Mouse (Mus musculus): Measurements from ENCODE around the gene Cyth3. TPM values are rescaled to one million over a fixed set of nuclear protein-coding genes. Genes with fewer than 3 reads are reported as not detected.

The Cyth3 gene
- polyA plus RNA-seq, 1 experiment, result 23.9 TPM

DNA sequence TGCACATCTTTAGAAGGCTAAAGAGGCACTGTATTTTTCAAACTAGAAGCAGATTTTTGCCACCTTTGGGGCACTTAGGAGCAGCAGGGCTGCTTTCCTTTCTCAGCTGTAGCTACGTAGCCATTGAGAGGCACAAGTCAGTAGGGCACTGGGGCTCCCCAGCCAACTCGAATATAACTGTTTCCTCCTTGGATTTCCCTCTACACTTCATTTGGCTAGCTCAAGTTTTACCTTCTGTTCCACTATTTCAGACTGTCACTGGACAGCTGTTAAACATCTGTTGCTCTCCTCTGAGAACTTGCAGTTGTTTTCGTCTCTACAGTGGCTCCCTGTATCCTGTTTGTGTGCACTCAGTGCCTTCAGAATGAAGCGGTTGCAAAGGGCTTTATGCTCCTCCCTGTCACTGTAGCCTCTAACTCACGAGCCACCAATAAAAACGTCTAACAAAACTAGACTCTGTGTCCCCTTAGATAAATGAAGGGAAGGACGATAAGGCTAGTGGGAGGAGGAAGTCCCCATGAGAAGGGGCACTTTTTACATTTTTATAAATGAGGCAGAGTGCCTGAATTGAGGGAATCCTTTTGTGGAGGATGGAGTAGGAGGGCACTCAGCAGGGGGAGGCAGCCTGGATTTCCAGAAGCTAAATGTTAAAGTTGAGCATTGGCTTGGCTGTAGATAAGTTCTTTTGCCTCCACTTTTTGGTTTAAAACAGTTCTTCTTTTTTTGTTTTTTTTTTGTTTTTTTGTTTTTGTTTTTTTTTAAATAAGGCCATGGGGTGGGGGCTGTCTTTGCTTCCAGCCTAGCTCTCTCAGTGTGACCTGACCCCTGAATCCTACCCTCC, 32.6 kb downstream of the Cyth3 start:
- Histone ChIP-seq H3ac (ENCODE audit: control insufficient read depth, insufficient read length, low read depth) (no peak overlapping the region), H3K36me3 (ENCODE audit: control insufficient read depth, insufficient read depth) (no peaks in the 10 kb centered on the region), H3K27me3 (ENCODE audit: control insufficient read depth, insufficient read depth, insufficient read length) (no peaks in the 10 kb centered on the region), H3K79me2 (ENCODE audit: control insufficient read depth, insufficient read depth) (peaks cover 94% of the 10 kb centered on the region), H3K4me3 (ENCODE audit: insufficient read depth, poor library complexity, severe bottlenecking) (no peak overlapping the region), H3K79me3 (ENCODE audit: low read depth) (peaks cover 29% of the 10 kb centered on the region)
- TF ChIP-seq FOSL1 (IDR thresholded peaks at IDR 0.05; ENCODE audit: insufficient read depth, low read length, poor library complexity, severe bottlenecking), result no peak
- TF ChIP-seq MYOD1 (IDR thresholded peaks at IDR 0.05; ENCODE audit: control insufficient read depth, insufficient read length, low read depth), result peak; percentile 27

DNA sequence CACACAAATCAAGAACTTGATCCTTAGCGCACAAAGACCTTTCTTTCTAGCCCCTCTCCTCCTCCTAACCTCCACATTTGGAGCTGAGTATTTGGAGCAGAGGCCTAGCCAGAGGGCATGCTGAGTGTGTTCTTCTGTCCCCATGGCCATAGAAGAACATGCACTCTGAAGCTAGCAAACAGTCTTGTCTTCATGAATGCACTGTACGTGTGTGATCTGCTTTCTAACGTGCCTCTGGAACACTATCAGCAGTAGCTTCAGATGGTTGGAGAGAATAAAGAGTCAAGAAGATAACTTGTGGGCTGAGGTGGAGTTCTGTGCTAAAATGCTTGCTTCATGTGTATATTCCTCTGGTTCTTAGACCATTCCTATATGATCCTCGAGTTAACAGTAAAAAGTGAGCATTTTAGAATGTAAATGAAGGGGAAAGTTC, 33.3 kb downstream of the Cyth3 start:
- TF ChIP-seq MYOG (IDR thresholded peaks at IDR 0.05; ENCODE audit: control insufficient read depth, extremely low read depth, insufficient read length) (no peak), FOSL1 (IDR thresholded peaks at IDR 0.05; ENCODE audit: insufficient read depth, low read length, poor library complexity, severe bottlenecking) (no peak), CEBPB (IDR thresholded peaks at IDR 0.05; ENCODE audit: low read depth) (no peak), USF1 (IDR thresholded peaks at IDR 0.05; ENCODE audit: low read depth) (no peak), CTCF (IDR thresholded peaks at IDR 0.05; ENCODE audit: control insufficient read depth, insufficient read depth, insufficient read length) (no peak), MYOD1 (IDR thresholded peaks at IDR 0.05; ENCODE audit: control insufficient read depth, insufficient read length, low read depth) (no peak), MAX (IDR thresholded peaks at IDR 0.05) (no peak)
- peaks cover 31% of the 10 kb centered on the region for H3K79me3 ChIP-seq (ENCODE audit: low read depth)
- no peaks in the 10 kb centered on the region for H3K27me3 ChIP-seq (ENCODE audit: control insufficient read depth, insufficient read depth, insufficient read length)
- no peak overlapping the region for H3K4me3 ChIP-seq (ENCODE audit: insufficient read depth, poor library complexity, severe bottlenecking)
- peaks cover 94% of the 10 kb centered on the region for H3K79me2 ChIP-seq (ENCODE audit: control insufficient read depth, insufficient read depth)
- no peak overlapping the region for H3ac ChIP-seq (ENCODE audit: control insufficient read depth, insufficient read length, low read depth)
- H3K36me3 ChIP-seq (ENCODE audit: control insufficient read depth, insufficient read depth), result no peaks in the 10 kb centered on the region

GRCm38 (mm10) chr5:143656708-143657245, 34.5 kb downstream of the Cyth3 start:
- H3K79me3 ChIP-seq (ENCODE audit: low read depth), result peaks cover 29% of the 10 kb centered on the region

GRCm38 (mm10) chr5:143659021-143659523, 36.8 kb downstream of the Cyth3 start:
- no peaks in the 10 kb centered on the region for H3K36me3 ChIP-seq (ENCODE audit: control insufficient read depth, insufficient read depth)
- H3K79me3 ChIP-seq (ENCODE audit: low read depth), result peaks cover 25% of the 10 kb centered on the region
- peaks cover 97% of the 10 kb centered on the region for H3K79me2 ChIP-seq (ENCODE audit: control insufficient read depth, insufficient read depth)
- no peaks in the 10 kb centered on the region for H3K27me3 ChIP-seq (ENCODE audit: control insufficient read depth, insufficient read depth, insufficient read length)
- H3ac ChIP-seq (ENCODE audit: control insufficient read depth, insufficient read length, low read depth), result no peak overlapping the region
- H3K4me3 ChIP-seq (ENCODE audit: insufficient read depth, poor library complexity, severe bottlenecking), result no peak overlapping the region
- TF ChIP-seq MYOD1 (IDR thresholded peaks at IDR 0.05; ENCODE audit: control insufficient read depth, insufficient read length, low read depth) (no peak), MAX (IDR thresholded peaks at IDR 0.05) (no peak), CEBPB (IDR thresholded peaks at IDR 0.05; ENCODE audit: low read depth) (no peak), MYOG (IDR thresholded peaks at IDR 0.05; ENCODE audit: control insufficient read depth, extremely low read depth, insufficient read length) (no peak), CTCF (IDR thresholded peaks at IDR 0.05; ENCODE audit: control insufficient read depth, insufficient read depth, insufficient read length) (no peak), FOSL1 (IDR thresholded peaks at IDR 0.05; ENCODE audit: insufficient read depth, low read length, poor library complexity, severe bottlenecking) (no peak), USF1 (IDR thresholded peaks at IDR 0.05; ENCODE audit: low read depth) (no peak)

More at GRCm38 (mm10) chr5:143656708-143657245, 34.5 kb downstream of the Cyth3 start:
- Histone ChIP-seq H3K27me3 (ENCODE audit: control insufficient read depth, insufficient read depth, insufficient read length) (no peaks in the 10 kb centered on the region), H3K4me3 (ENCODE audit: insufficient read depth, poor library complexity, severe bottlenecking) (no peak overlapping the region), H3K79me2 (ENCODE audit: control insufficient read depth, insufficient read depth) (peaks cover 94% of the 10 kb centered on the region), H3ac (ENCODE audit: control insufficient read depth, insufficient read length, low read depth) (no peak overlapping the region), H3K36me3 (ENCODE audit: control insufficient read depth, insufficient read depth) (no peaks in the 10 kb centered on the region)
- TF ChIP-seq MYOD1 (IDR thresholded peaks at IDR 0.05; ENCODE audit: control insufficient read depth, insufficient read length, low read depth) (no peak), CEBPB (IDR thresholded peaks at IDR 0.05; ENCODE audit: low read depth) (no peak), MYOG (IDR thresholded peaks at IDR 0.05; ENCODE audit: control insufficient read depth, extremely low read depth, insufficient read length) (no peak), FOSL1 (IDR thresholded peaks at IDR 0.05; ENCODE audit: insufficient read depth, low read length, poor library complexity, severe bottlenecking) (no peak), CTCF (IDR thresholded peaks at IDR 0.05; ENCODE audit: control insufficient read depth, insufficient read depth, insufficient read length) (no peak), MAX (IDR thresholded peaks at IDR 0.05) (no peak), USF1 (IDR thresholded peaks at IDR 0.05; ENCODE audit: low read depth) (no peak)

DNA sequence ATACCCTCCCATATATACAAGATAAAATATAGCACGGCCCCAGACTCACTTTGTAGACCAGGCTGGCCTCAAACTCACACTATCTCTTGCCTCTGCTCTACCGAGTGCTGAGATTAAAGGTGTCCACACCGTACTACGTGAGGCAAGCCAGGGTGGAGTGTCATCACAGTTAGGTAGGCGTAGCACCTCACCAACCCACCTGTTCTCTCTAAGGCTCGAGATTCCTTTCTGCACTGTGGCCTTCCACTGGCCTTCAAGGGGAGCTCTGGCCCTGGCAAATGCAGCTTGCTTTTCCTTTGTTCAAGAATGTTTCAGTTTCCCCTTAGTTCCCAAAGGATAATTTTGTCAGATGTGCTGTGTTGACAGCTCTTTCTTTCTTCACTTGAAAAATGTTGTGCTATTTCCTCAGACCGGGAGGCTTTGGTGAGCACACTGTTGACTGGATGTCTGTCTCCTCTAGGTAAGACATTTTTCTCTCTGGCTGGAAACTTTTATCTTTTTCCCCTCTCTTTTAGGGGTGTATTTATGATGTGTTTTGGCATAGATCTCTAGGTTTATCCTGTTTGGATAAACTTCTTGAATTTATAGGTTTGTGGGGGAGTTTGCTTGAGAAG, 40.9 kb downstream of the Cyth3 start:
- Histone ChIP-seq H3K4me3 (ENCODE audit: insufficient read depth, poor library complexity, severe bottlenecking) (no peak overlapping the region), H3K27me3 (ENCODE audit: control insufficient read depth, insufficient read depth, insufficient read length) (no peaks in the 10 kb centered on the region), H3K36me3 (ENCODE audit: control insufficient read depth, insufficient read depth) (no peaks in the 10 kb centered on the region), H3K79me3 (ENCODE audit: low read depth) (peaks cover 17% of the 10 kb centered on the region), H3K79me2 (ENCODE audit: control insufficient read depth, insufficient read depth) (peaks cover 94% of the 10 kb centered on the region), H3ac (ENCODE audit: control insufficient read depth, insufficient read length, low read depth) (no peak overlapping the region)
- TF ChIP-seq USF1 (IDR thresholded peaks at IDR 0.05; ENCODE audit: low read depth) (no peak), MYOG (IDR thresholded peaks at IDR 0.05; ENCODE audit: control insufficient read depth, extremely low read depth, insufficient read length) (no peak), MAX (IDR thresholded peaks at IDR 0.05) (no peak), CTCF (IDR thresholded peaks at IDR 0.05; ENCODE audit: control insufficient read depth, insufficient read depth, insufficient read length) (no peak), CEBPB (IDR thresholded peaks at IDR 0.05; ENCODE audit: low read depth) (no peak), FOSL1 (IDR thresholded peaks at IDR 0.05; ENCODE audit: insufficient read depth, low read length, poor library complexity, severe bottlenecking) (no peak), MYOD1 (IDR thresholded peaks at IDR 0.05; ENCODE audit: control insufficient read depth, insufficient read length, low read depth) (no peak)
